Mouse (Mus musculus) MEL (cell line): Measurements from ENCODE around the gene Rheb.
A peak's percentile ranks its signal among the peaks of the same experiment; 100 is the strongest.

ENCODE experiments used
- CTCF ChIP-seq, 3 experiments: IDR thresholded peaks in 2 of 3; conservative IDR thresholded peaks in 1 of 3; 2 replicates each; pipeline ENCODE4 v1.5.1; 2011 to 2012; ENCODE audit warnings: low read length in 3 of 3, low read depth in 2 of 3, mild to moderate bottlenecking in 2 of 3, improper control_type of control experiment in 1 of 3, inconsistent platforms in 1 of 3, mixed read lengths in 1 of 3, moderate library complexity in 1 of 3; ENCODE audit not compliant: control insufficient read depth in 1 of 3, insufficient read depth in 1 of 3, poor library complexity in 1 of 3, severe bottlenecking in 1 of 3
- E2F4 ChIP-seq: IDR thresholded peaks from 2 replicates; pipeline ENCODE4 v1.6.1; 2011; ENCODE audit warnings: low read depth, low read length, improper control_type of control experiment, borderline replicate concordance
- ELF1 ChIP-seq: IDR thresholded peaks from 2 replicates; pipeline ENCODE4 v1.6.1; 2014; ENCODE audit warnings: low read depth, mild to moderate bottlenecking, inconsistent platforms, low read length, improper control_type of control experiment, moderate library complexity
- MAX ChIP-seq: IDR thresholded peaks from 2 replicates; pipeline ENCODE4 v1.6.1; 2011; ENCODE audit warnings: low read length, improper control_type of control experiment
- MYB ChIP-seq: IDR thresholded peaks from 2 replicates; pipeline ENCODE4 v1.6.1; 2011; ENCODE audit warnings: mild to moderate bottlenecking, low read depth, low read length, improper control_type of control experiment
- MYC ChIP-seq: IDR thresholded peaks from 2 replicates; pipeline ENCODE4 v1.6.1; 2011; ENCODE audit warnings: low read depth, mild to moderate bottlenecking, low read length, improper control_type of control experiment, moderate library complexity
- POLR2A ChIP-seq, 2 experiments: IDR thresholded peaks; 2 replicates each; pipeline ENCODE4 v1.6.1; 2011 to 2012; ENCODE audit warnings: low read length in 2 of 2, mild to moderate bottlenecking in 2 of 2, control low read depth in 1 of 2, improper control_type of control experiment in 1 of 2, low read depth in 1 of 2, moderate library complexity in 1 of 2; ENCODE audit not compliant: control insufficient read depth in 1 of 2, insufficient read depth in 1 of 2, poor library complexity in 1 of 2
- POLR2AphosphoS2 ChIP-seq: IDR thresholded peaks from 2 replicates; pipeline ENCODE4 v1.6.1; 2011; ENCODE audit warnings: low read length, improper control_type of control experiment
- RAD21 ChIP-seq: IDR thresholded peaks from 2 replicates; pipeline ENCODE4 v1.6.1; 2011; ENCODE audit warnings: mild to moderate bottlenecking, low read depth, low read length, improper control_type of control experiment
- SMC3 ChIP-seq: IDR thresholded peaks from 2 replicates; pipeline ENCODE4 v1.6.1; 2011; ENCODE audit warnings: low read depth, low read length, improper control_type of control experiment
- TBP ChIP-seq: IDR thresholded peaks from 2 replicates; pipeline ENCODE4 v1.8.0; 2011; ENCODE audit warnings: low read depth, low read length, improper control_type of control experiment
- USF1 ChIP-seq: IDR thresholded peaks from 2 replicates; pipeline ENCODE4 v1.6.1; 2014; ENCODE audit warnings: low read depth, mild to moderate bottlenecking, inconsistent platforms, low read length, improper control_type of control experiment, moderate library complexity
- ZMIZ1 ChIP-seq: IDR thresholded peaks from 2 replicates; pipeline ENCODE4 v1.6.1; 2012; ENCODE audit warnings: low read depth, mild to moderate bottlenecking, inconsistent platforms, low read length, improper control_type of control experiment, moderate library complexity

- TF ChIP-seq ELF1 (no peak), MYB (no peak), ZMIZ1 (no peak), MYC (no peak), POLR2A (IDR thresholded peaks at IDR 0.05; ENCODE audit: control insufficient read depth in 1 of 2, insufficient read depth in 1 of 2, low read depth in 1 of 2, low read length in 2 of 2, poor library complexity in 1 of 2) (no peak; a peak in 1 of 4 replicates), POLR2AphosphoS2 (peak; percentile 61; the same call in 1 of the 2 replicates), CTCF (IDR thresholded peaks at IDR 0.05 in 2 of 3, conservative IDR thresholded peaks at IDR 0.05 in 1 of 3; ENCODE audit: control insufficient read depth in 1 of 3, insufficient read depth in 1 of 3, low read depth in 2 of 3, low read length in 3 of 3, poor library complexity in 1 of 3, severe bottlenecking in 1 of 3) (no peak), RAD21 (no peak), USF1 (no peak), MAX (no peak), TBP (no peak), E2F4 (no peak), SMC3 (no peak)
Measured at GRCm38 (mm10) chr5:24801841-24802624, 40.4 kb downstream of the Rheb start.
